Mouse (Mus musculus) cortical plate, adult 2 months (tissue): ENCODE results near the gene Arhgef3.

Experiments used
- CTCF ChIP-seq: fragments of 200-500 bp; IDR thresholded peaks from 2 replicates; pipeline ENCODE4 v1.5.1; 2011; ENCODE audit warnings: mild to moderate bottlenecking, control low read depth, low read length; ENCODE audit not compliant: insufficient read depth; ENCODE audit errors: extremely low read depth
- POLR2A ChIP-seq: fragments of 200-500 bp; IDR thresholded peaks from 2 replicates; pipeline ENCODE4 v1.6.1; 2011; ENCODE audit warnings: mild to moderate bottlenecking, low read length, control low read depth; ENCODE audit not compliant: insufficient read depth; ENCODE audit errors: extremely low read depth

DNA sequence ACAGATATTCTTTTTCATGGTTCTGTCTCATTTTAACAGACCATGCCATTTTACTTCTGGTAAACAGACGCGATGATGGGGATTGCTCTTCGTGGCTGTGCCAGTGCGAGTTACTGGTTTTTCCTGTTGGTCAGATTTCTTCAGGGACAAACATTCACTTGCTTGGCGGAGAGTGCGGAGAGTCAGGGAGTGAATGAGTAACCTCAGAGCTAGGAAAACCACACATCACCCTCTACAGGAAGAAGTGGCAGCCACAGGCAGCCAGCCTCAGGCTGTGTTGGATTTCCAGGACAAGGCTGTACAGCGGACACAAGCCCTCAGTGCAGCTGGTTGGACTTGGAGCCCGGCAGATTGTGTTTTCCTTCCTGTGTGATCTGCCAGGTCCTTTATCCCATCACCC is 82.3 kb downstream of the Arhgef3 start:
- TF ChIP-seq POLR2A: no peak
- no peak for TF ChIP-seq CTCF
